Mouse (Mus musculus): ENCODE data around the gene Vmn2r104. TPM values are rescaled to one million over a fixed set of nuclear protein-coding genes. Genes with fewer than 3 reads are reported as not detected.

The Vmn2r104 gene
- polyA plus RNA-seq (2012; ENCODE audit: insufficient read depth, low replicate concordance): 0.32 TPM in 1 of 2 replicates, not detected in the other

DNA sequence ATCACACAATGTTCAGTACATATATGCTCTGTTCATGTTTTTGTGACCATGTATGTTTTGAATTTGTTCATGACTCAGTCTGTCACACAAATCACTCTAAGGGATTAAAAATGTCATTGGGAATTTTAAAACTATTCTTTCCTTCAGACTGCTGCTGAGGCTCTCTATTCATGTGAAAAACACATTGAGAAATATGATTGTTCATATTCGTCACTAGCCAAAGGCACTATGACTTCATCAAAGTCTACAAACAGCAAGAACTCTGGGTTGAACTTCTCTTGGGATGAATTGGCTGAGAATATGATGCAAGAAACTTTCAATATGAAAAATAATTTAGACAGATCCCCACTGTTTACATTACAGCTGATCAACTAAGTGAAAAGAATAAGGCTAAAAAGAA lies at the start of gene Vmn2r104:
TSS of gene Vmn2r104 (minus strand) at position 101 of the 400 bp plus-strand sequence.
- Histone ChIP-seq H3K27me3 (replicated peaks) (no peaks in the 10 kb centered on the region), H3K9me3 (peaks cover 32% of the 10 kb centered on the region), H3K4me1 (no peaks in the 10 kb centered on the region), H3K36me3 (replicated peaks; ENCODE audit: low read length) (no peaks in the 10 kb centered on the region), H3K4me3 (replicated peaks) (no peak within 1 kb of the TSS)
- TF ChIP-seq FLI1 (IDR thresholded peaks at IDR 0.05; ENCODE audit: low read length) (no peak), GATA1 (IDR thresholded peaks at IDR 0.05; ENCODE audit: borderline replicate concordance, low read length) (no peak)

DNA sequence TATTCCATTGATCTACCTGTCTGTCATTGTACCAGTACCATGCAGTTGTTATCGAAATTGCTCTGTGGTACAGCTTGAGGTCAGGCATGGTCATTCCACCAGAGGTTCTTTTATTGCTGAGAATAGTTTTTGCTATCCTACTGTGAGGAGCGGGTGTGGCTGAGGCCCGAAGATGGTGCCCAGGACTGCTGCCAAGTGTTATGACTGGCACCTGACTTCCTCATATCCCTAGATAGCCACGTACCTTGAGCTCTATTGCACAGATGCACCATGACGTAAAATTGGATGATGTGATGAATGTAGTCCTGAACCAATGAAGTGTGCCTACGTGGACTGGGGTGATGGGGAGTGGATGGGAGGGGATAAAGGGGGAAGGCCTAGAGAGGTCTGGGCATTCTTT lies 26.0 kb upstream of the Vmn2r104 start:
- Histone ChIP-seq H3K27me3 (replicated peaks) (no peaks in the 10 kb centered on the region), H3K9me3 (peaks cover 3% of the 10 kb centered on the region; the same call in 1 of the 2 replicates), H3K4me1 (no peaks in the 10 kb centered on the region), H3K36me3 (replicated peaks; ENCODE audit: low read length) (no peaks in the 10 kb centered on the region), H3K4me3 (replicated peaks) (peak overlapping the region; percentile 7)
- TF ChIP-seq GATA1 (IDR thresholded peaks at IDR 0.05; ENCODE audit: borderline replicate concordance, low read length): no peak
- no peak for TF ChIP-seq FLI1 (IDR thresholded peaks at IDR 0.05; ENCODE audit: low read length)

DNA sequence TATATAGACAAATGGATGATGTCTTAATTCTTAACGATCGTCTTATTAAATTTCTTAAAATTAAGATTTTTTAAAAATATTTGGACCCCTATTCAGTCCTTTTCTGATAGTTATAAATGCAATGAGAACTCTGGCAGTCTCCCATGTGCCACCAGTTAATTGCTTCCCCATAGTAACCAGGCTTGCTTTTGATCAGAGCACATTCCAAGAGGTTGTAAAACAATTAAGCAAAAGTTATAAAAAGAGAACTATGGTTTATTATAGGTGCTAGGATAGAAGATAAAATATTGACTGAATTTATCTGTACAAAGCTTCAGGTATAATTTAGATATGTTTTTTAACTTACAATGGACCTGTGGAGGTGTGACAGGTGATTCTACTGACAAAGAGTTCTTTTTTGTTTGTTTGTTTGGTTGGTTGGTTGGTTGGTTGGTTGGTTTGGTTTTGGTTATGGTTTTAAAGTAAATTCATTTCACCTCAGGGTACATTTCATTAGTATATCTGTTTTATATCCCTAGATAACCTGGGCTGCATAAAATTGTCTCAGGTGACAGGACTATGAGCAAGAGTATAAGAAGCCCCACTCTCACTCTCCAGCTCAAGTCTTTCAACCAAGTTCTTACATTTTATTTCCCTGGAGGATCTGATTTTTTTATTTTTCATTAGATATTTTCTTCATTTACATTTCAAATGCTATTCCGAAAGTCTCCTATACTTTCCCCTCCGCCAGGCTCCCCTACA lies 23.7 kb upstream of the Vmn2r104 start:
- H3K4me1 ChIP-seq: no peaks in the 10 kb centered on the region
- H3K27me3 ChIP-seq (replicated peaks): no peaks in the 10 kb centered on the region
- H3K4me3 ChIP-seq (replicated peaks): no peak overlapping the region
- TF ChIP-seq FLI1 (IDR thresholded peaks at IDR 0.05; ENCODE audit: low read length): no peak
- TF ChIP-seq GATA1 (IDR thresholded peaks at IDR 0.05; ENCODE audit: borderline replicate concordance, low read length): no peak
- peaks cover 3% of the 10 kb centered on the region; the same call in 1 of the 2 replicates for H3K9me3 ChIP-seq
- H3K36me3 ChIP-seq (replicated peaks; ENCODE audit: low read length): no peaks in the 10 kb centered on the region

Other genes starting within 250 kb of the Vmn2r104 start
- gene Fpr-rs7, start 65.9 kb upstream of the Vmn2r104 start, polyA plus RNA-seq (2012; ENCODE audit: insufficient read depth, low replicate concordance): not detected in 2 replicates
- not detected in 2 replicates for gene Fpr-rs6, start 134.8 kb upstream of the Vmn2r104 start, polyA plus RNA-seq (2012; ENCODE audit: insufficient read depth, low replicate concordance)
- gene Vmn2r105, start 186.7 kb upstream of the Vmn2r104 start, polyA plus RNA-seq (2012; ENCODE audit: insufficient read depth, low replicate concordance): not detected in 2 replicates
- gene Vmn2r106, start 237.2 kb upstream of the Vmn2r104 start, polyA plus RNA-seq (2012; ENCODE audit: insufficient read depth, low replicate concordance): not detected in 2 replicates